Mouse (Mus musculus) gonadal fat pad, adult 2 months (tissue): ENCODE data around the gene Wscd1. TPM values are rescaled to one million over a fixed set of nuclear protein-coding genes. Genes with fewer than 3 reads are reported as not detected.
"Not testable (repeated sequence)": the region's sequence is repeated elsewhere in the genome, so short reads cannot be mapped to it uniquely, and the experiment has no call there.

Experiments
- DNase-seq: peaks from one replicate; pipeline ENCODE4 v3.0.0-alpha.2; 2012; ENCODE audit warnings: low read depth
- polyA plus RNA-seq: library from polyadenylated mRNA; depleted of rRNA; stranded (reverse); fragments of >200 nt; gene quantifications from 2 replicates; pipeline ENCODE4 v1.2.3, GENCODE M21; 2012

Wscd1 gene
- polyA plus RNA-seq, 1 experiment = 2.9 TPM

DNA sequence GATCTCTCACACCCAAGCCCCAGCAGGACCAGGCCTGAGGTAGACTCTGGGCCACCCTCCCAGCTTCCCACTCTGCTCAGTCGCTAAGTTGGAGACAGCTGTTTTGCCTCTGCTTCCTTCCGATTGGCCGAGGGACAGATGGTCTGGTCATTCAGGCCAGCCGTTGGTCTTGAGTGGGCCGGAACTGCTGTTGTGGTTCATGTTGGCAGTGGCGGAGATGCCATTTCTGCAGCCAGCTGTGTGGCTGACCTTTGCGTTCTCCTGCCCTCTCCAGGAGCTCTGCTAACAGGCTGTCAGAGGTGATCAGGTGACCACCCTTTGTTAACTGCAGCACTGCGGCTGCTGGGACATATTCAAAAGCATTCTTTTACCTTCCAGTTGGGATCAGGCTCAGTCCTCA lies 20.0 kb downstream of the Wscd1 start:
- DNase-seq = no peak

- DNase-seq = no peak
Observed at GRCm38 (mm10) chr11:71770479-71770878, 20.8 kb downstream of the Wscd1 start.

DNA sequence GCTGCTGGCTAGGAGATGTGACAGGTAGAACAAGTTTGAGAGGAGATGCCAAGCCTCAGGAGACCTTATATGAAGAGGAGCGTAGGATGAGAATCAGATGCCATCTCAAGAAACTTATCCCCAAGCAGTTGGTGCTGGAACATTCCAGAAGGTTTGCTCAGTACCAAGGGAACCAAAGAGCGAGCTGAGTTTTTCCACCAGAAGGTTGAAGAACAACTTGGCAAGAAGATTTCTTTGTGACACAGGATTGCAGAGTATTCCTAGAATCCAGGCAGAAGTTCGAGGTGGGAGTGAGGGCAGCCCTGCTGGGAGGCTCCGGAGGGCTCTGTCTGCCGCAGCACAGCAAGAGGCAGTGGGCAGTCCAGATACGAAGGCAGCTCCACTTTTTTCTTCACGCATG lies 21.4 kb downstream of the Wscd1 start:
- no peak for DNase-seq

GRCm38 (mm10) chr11:71772056-71772455 lies 22.3 kb downstream of the Wscd1 start:
- DNase-seq = no peak

- no peak for DNase-seq
Observed at GRCm38 (mm10) chr11:71772802-71773201, 23.1 kb downstream of the Wscd1 start.

DNA sequence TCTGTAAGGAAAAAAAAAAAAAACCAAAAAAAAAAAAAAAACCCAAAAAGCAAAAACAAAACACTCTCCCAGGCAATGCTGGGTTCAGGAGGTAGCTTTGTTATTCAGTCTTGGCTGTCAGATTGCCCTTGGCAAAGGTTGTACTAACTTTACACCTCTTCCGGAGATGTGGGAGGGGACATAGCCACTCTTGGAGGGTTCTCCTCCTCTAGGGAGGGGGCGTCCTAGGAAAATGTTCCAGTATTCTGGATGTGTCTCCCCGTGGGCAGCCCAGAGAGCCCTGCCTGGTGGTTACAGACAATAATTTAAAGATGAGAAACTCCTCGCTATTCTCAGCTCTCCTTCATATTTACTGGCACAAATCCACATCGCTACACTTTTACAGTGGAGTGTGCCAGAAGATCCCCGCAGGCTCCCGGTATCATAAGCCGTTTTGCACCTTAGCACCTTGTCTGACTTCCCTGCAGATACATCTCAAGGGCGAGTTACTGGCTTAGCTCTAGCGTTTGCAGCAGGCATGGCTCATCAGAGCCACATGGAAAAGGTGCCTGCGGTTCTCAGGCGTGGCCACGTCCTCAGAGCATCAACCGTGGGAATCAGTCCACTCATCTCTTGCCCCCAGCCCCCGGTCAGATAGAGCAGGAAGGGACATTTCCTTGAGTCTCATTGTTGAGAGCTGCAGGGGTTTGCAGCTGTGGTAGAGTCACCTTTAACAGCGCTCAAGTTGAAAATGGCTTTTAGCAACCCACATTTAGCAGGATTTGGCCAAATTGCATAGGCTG lies 24.5 kb downstream of the Wscd1 start:
- no peak for DNase-seq

DNA sequence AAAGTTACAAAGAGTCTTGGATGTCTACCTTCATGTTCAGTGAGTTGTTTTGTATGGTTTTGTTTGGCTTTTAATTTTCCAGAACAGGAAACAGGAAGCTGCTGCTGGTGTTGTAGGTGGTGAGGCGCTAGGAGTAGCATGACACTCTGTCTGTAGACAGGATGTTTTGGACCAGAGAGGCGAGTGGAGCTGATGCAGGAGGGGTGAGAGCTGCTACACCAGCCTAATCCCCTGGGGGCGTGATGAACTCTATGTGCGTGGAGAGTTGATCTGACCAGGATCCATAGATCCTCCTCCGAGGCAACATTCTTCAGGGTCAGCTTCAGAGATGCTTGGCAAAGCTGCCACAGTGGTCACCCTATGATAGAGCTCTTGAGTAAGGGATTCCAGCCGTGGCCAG lies 25.3 kb downstream of the Wscd1 start:
- DNase-seq = no peak

DNA sequence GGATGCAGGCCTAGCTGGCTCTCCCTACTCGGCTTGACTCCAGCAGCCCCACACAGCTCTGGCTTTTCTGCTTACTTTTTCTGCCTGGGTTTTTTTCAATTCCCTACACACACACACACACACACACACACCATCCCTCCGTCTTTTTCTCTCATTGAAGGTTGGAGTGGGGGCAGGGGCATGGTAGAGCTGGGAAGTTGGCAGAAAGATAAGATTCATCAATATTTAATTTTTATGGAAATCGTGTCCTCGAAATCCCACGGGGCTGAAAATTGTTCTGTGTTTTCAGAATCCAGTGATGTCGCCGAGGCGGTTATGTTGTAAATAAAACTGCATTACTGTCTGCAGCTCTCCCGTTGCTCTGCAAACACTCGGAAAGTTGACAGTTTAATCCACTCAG lies 29.9 kb downstream of the Wscd1 start:
- no peak for DNase-seq

GRCm38 (mm10) chr11:71781737-71782354 lies 32.1 kb downstream of the Wscd1 start:
- DNase-seq = no peak

DNA sequence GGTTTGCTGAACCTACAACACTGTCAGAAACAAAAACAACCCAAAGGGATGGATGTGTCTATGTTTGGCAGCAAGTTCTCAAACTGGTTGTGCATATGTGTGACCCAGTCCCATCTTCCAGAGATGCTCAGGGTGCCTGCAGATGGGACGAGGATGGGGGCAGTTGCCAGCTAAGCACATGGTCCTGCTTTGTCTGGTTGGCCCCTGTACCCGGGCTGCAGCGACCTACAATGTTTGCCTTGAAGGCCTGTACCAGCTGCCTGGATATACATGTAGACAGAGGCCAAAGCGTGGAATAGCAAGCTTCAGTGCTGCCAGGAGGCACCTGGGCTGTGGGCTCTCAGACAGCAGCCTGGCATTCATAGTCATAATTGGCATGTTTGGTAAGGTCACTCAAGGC lies 35.8 kb downstream of the Wscd1 start:
- DNase-seq = no peak

DNA sequence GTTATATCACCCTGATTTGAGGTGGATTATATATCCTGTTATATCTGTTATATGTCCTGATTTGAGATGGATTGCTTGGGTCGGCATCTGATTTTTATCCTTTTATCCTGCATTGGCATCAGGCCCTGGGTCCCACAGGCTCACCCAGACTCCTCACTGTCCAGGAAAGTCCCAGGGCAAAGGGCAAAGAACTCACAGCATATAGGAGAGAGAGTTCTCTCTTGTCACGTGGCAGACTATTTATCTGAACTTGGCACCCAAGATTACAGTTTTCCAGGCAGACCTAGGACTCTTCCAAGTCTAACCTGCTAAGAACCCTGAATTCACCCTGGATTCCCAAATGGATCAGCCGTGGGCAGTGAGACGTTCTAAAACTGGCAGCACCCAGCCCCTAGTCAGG lies 38.5 kb downstream of the Wscd1 start:
- DNase-seq = no peak

- no peak for DNase-seq
Observed at GRCm38 (mm10) chr11:71790227-71790626, 40.5 kb downstream of the Wscd1 start.

DNA sequence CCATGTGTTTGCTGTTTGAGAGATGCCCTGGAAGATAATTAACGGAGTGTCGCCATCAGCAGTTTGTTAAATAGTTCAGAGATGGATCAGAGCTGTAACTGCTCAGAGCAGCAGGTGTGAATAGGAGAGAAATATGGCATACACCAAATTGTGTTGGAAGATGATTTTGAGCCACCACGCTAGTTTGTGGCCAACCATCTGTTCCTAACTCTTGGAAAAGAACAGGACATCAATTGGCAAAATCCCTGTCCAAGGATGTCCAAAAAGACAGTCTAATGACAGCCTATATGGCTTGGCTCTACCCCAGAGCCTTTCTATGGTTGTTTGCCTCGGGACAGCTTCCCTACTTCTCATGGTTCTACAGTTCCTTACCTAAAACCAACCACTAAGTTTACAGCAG lies 49.5 kb downstream of the Wscd1 start:
- DNase-seq = no peak

GRCm38 (mm10) chr11:71808521-71808920 lies 58.8 kb downstream of the Wscd1 start:
- DNase-seq = no peak

DNA sequence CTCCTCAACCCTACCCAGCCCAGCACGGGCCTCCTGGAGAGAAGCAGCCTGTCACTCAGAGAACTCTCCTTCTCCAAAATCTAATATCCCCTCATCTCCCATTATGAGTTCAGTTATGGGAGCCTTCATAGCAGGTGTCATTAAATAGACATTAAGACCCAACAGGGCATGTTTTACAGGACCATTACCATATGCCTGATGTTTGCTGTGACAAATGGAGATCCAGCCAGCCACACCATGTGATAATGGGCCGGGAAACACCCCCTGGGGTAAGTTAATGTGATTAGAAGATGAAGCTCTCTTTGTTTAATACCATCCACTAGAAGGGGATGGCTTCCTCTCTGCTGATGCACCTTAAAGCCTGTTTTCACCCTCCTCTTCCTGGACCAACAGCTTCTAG lies 62.1 kb downstream of the Wscd1 start:
- no peak for DNase-seq

GRCm38 (mm10) chr11:71812921-71813320 lies 63.2 kb downstream of the Wscd1 start:
- DNase-seq = no peak

- no peak for DNase-seq
Observed at GRCm38 (mm10) chr11:71814511-71814910, 64.8 kb downstream of the Wscd1 start.

GRCm38 (mm10) chr11:71815326-71815725 lies 65.6 kb downstream of the Wscd1 start:
- no peak for DNase-seq

GRCm38 (mm10) chr11:71816918-71817317 lies 67.2 kb downstream of the Wscd1 start:
- no peak for DNase-seq

DNA sequence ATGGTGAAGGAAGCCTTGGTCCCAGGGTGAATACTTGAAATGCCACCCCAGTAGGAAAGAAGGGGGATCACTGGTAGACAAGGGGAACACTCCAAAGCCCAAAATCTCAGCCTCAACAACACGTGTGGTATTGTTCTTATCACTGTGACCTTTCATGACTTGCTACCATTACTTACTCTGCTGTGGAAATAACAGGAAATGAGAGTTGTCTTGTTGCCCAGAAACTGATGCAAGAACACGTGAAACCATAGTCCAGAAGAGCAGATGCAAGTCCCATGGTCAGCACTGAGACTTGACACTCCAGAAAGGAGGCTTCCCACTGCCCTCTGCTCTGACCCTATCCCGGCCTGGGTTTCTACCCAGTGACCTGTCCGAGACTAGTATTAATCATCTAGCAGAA lies 67.6 kb downstream of the Wscd1 start:
- no peak for DNase-seq

DNA sequence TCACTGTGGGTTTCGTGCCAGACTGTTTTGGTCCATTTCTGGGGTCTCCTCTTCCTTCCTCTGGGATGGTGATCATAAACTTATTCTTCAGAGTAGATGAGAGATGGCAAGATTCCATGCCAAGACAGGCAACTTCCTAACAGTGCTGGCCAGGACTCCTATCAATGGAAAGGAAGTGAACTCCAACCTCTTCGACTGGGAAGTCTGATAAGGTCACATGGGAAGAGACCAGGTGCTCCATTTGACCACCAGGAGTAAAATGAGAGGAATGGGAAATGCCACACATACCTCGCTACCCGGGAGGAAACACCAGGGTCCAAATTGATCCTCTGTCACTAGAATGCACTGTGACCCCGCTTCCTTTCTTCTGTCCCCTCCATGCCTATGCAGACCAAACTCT lies 68.4 kb downstream of the Wscd1 start:
- DNase-seq = no peak

GRCm38 (mm10) chr11:71819901-71820300 lies 70.2 kb downstream of the Wscd1 start:
- DNase-seq = no peak

- no peak for DNase-seq
Observed at GRCm38 (mm10) chr11:71820847-71821246, 71.1 kb downstream of the Wscd1 start.

GRCm38 (mm10) chr11:71821526-71821925 lies 71.8 kb downstream of the Wscd1 start:
- DNase-seq = not testable (repeated sequence)
